Mouse (Mus musculus) ovary, postnatal 14 days (tissue): ENCODE results near the gene Dock10.
A peak's percentile ranks its signal among the peaks of the same experiment; 100 is the strongest.

Experiments
- DNase-seq: peaks from one replicate; pipeline ENCODE4 v3.0.0; 2022; ENCODE audit warnings: low spot score

The Dock10 gene

GRCm38 (mm10) chr1:80728183-80728582 is 30.1 kb downstream of the Dock10 start:
- DNase-seq, result no peak

GRCm38 (mm10) chr1:80727403-80727802 is 30.9 kb downstream of the Dock10 start:
- DNase-seq, result no peak

- peak; percentile 32 for DNase-seq
Observed at GRCm38 (mm10) chr1:80722647-80723046, 35.7 kb downstream of the Dock10 start.

GRCm38 (mm10) chr1:80722001-80722400 is 36.3 kb downstream of the Dock10 start:
- DNase-seq, result no peak

GRCm38 (mm10) chr1:80721181-80721580 is 37.1 kb downstream of the Dock10 start:
- no peak for DNase-seq

- no peak for DNase-seq
Observed at GRCm38 (mm10) chr1:80720146-80720545, 38.2 kb downstream of the Dock10 start.

GRCm38 (mm10) chr1:80719436-80719835 is 38.9 kb downstream of the Dock10 start:
- DNase-seq, result no peak

- DNase-seq, result no peak
Observed at GRCm38 (mm10) chr1:80718666-80719065, 39.7 kb downstream of the Dock10 start.

- DNase-seq, result no peak
Observed at GRCm38 (mm10) chr1:80715917-80716316, 42.4 kb downstream of the Dock10 start.

- DNase-seq, result no peak
Observed at GRCm38 (mm10) chr1:80713920-80714319, 44.4 kb downstream of the Dock10 start.

- DNase-seq, result no peak
Observed at GRCm38 (mm10) chr1:80710607-80711261, 47.6 kb downstream of the Dock10 start.

- no peak for DNase-seq
Observed at GRCm38 (mm10) chr1:80710097-80710541, 48.2 kb downstream of the Dock10 start.

GRCm38 (mm10) chr1:80709299-80709698 is 49.0 kb downstream of the Dock10 start:
- DNase-seq, result no peak

GRCm38 (mm10) chr1:80703279-80703678 is 55.0 kb downstream of the Dock10 start:
- no peak for DNase-seq

GRCm38 (mm10) chr1:80676004-80676673 is 82.2 kb downstream of the Dock10 start:
- DNase-seq, result no peak

- no peak for DNase-seq
Observed at GRCm38 (mm10) chr1:80671730-80672129, 86.6 kb downstream of the Dock10 start.

- DNase-seq, result no peak
Observed at GRCm38 (mm10) chr1:80671056-80671455, 87.3 kb downstream of the Dock10 start.

- no peak for DNase-seq
Observed at GRCm38 (mm10) chr1:80670387-80670786, 87.9 kb downstream of the Dock10 start.

- DNase-seq, result no peak
Observed at GRCm38 (mm10) chr1:80665761-80666160, 92.6 kb downstream of the Dock10 start.

GRCm38 (mm10) chr1:80665161-80665560 is 93.2 kb downstream of the Dock10 start:
- DNase-seq, result no peak

GRCm38 (mm10) chr1:80661506-80662402 is 96.6 kb downstream of the Dock10 start:
- DNase-seq, result no peak

- no peak for DNase-seq
Observed at GRCm38 (mm10) chr1:80659465-80660245, 98.7 kb downstream of the Dock10 start.
